Mouse (Mus musculus): Measurements from ENCODE around the gene Tmem37. TPM values are rescaled to one million over a fixed set of nuclear protein-coding genes. Genes with fewer than 3 reads are reported as not detected.

Gene Tmem37
- polyA plus RNA-seq, 1 experiment: 0.08 TPM

DNA sequence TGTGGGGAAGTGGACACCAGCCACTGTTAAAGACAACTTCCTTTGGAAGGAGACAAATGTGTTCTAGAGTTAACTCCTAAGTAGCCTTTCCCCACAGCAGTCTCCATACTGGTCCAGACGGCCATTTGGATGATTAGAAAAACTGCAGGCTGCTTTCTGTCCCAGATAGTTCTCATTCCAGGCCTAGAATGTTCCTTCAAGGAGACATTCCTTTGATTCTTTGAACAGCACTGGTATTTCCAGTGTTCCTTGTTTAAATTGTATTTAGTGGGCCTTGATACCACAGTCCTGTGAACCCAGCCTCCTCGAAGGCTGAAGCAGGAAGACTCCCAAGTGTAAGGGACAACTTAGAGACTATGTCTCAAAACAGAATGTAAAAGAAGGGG is 40.4 kb downstream of the Tmem37 start:
- Histone ChIP-seq H3K27me3 (ENCODE audit: control insufficient read depth) (no peaks in the 10 kb centered on the region), H3K9me3 (ENCODE audit: control insufficient read depth, low read length) (no peaks in the 10 kb centered on the region), H3K4me3 (replicated peaks) (no peak overlapping the region), H3K4me1 (ENCODE audit: control insufficient read depth) (no peaks in the 10 kb centered on the region), H3K36me3 (ENCODE audit: control insufficient read depth) (no peaks in the 10 kb centered on the region)
- TF ChIP-seq TAL1 (IDR thresholded peaks at IDR 0.05; ENCODE audit: low read length) (no peak), GATA1 (IDR thresholded peaks at IDR 0.05; ENCODE audit: low read length) (no peak)

DNA sequence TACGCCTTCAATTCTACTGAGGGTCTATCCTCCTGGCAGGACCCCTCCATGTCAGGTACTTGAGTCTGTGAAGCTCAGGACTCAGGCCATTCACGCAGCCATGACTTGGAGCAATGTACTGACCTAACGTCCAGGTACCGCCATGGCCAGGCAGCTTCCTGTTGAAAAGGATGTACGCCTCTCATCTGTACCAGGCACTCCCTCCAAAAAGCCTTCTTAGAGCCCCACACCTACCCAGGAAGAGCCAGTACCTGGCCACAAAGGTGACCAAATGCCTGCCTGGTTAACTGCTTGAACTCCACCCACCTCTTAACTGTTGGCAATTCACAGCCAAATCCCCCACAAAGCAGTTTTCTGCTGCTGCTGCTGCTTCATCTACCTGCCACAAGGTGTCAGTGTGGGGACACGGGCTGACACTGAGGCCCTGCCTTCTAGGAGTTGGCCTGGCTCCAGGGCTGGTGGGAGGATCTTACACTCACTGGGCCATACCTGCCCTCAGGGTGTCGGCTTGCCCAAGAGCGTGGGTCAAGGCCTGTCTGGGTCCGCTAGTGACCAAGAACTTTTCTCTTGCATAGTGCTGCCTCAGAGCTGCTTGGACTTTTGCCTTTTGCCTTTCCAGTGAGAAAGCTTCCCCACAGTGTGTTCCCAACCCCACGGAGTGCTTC is 40.9 kb downstream of the Tmem37 start:
- TF ChIP-seq GATA1 (IDR thresholded peaks at IDR 0.05; ENCODE audit: low read length) (no peak), TAL1 (IDR thresholded peaks at IDR 0.05; ENCODE audit: low read length) (no peak)
- Histone ChIP-seq H3K27me3 (ENCODE audit: control insufficient read depth) (no peaks in the 10 kb centered on the region), H3K4me1 (ENCODE audit: control insufficient read depth) (no peaks in the 10 kb centered on the region), H3K4me3 (replicated peaks) (no peak overlapping the region), H3K9me3 (ENCODE audit: control insufficient read depth, low read length) (no peaks in the 10 kb centered on the region), H3K36me3 (ENCODE audit: control insufficient read depth) (no peaks in the 10 kb centered on the region)

DNA sequence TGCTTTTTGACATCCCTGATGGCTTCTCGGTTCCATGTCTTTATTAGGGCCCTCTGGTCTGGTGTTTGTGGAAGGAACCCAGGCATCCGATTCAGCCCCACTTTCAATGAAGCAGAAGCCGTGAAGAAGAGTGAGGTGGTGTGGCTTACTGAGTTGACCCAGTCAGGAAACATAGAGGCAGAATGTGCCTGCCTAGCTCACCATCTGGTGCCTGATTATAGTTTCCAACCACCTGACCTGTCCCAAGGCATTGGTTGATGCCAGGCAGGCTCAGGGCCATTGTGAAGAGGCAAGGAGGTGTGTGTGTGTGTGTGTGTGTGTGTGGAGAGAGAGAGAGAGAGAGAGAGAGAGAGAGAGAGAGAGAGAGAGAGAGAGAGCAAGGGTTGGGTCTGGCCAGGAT is 43.4 kb downstream of the Tmem37 start:
- Histone ChIP-seq H3K4me1 (ENCODE audit: control insufficient read depth) (no peaks in the 10 kb centered on the region), H3K27me3 (ENCODE audit: control insufficient read depth) (no peaks in the 10 kb centered on the region), H3K36me3 (ENCODE audit: control insufficient read depth) (no peaks in the 10 kb centered on the region), H3K4me3 (replicated peaks) (no peak overlapping the region), H3K9me3 (ENCODE audit: control insufficient read depth, low read length) (no peaks in the 10 kb centered on the region)
- no peak for TF ChIP-seq TAL1 (IDR thresholded peaks at IDR 0.05; ENCODE audit: low read length)
- no peak for TF ChIP-seq GATA1 (IDR thresholded peaks at IDR 0.05; ENCODE audit: low read length)

DNA sequence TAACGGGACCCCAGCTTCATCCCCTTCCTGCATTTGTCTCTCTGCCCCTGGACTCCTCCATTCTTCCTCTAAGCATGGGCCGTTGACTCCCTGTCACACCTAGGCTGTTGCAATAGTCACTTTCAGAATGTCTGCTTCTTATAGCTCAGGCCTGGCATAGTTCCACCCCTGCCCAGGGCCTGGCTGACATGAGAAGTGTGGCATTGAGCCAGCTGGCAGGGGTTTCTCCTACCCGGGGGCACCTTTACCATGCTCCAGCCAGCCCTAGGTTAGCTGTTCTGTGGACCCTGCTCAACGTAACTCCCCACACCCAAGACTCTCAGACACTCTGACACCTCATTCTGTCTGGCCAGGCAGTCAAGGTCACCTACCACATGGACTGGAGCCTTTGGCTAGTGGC is 46.2 kb downstream of the Tmem37 start:
- H3K4me3 ChIP-seq (replicated peaks): no peak overlapping the region
- TF ChIP-seq GATA1 (IDR thresholded peaks at IDR 0.05; ENCODE audit: low read length) (no peak), TAL1 (IDR thresholded peaks at IDR 0.05; ENCODE audit: low read length) (no peak)
- no peaks in the 10 kb centered on the region for H3K4me1 ChIP-seq (ENCODE audit: control insufficient read depth)
- H3K36me3 ChIP-seq (ENCODE audit: control insufficient read depth): no peaks in the 10 kb centered on the region
- no peaks in the 10 kb centered on the region for H3K9me3 ChIP-seq (ENCODE audit: control insufficient read depth, low read length)
- H3K27me3 ChIP-seq (ENCODE audit: control insufficient read depth): no peaks in the 10 kb centered on the region

DNA sequence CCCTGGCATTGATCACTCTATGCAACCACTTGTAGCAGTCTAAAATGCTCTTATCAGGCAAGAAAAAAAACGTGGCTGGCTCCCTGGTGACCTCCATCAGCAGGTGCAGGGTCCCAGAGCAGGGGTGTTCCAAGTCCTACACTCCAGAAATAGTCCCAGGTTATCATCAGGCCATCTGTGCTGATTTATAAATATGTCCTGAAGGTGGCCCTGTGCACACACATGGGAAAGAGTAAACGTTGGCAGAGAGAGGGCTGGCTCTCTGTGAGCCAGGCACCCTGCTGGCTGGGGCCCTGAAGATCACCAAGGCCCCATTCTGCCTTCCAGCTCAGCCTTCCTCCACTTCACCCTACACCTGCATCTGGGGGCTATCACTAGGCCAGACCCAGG is 48.8 kb downstream of the Tmem37 start:
- Histone ChIP-seq H3K4me3 (replicated peaks) (no peak overlapping the region), H3K4me1 (ENCODE audit: control insufficient read depth) (no peaks in the 10 kb centered on the region), H3K9me3 (ENCODE audit: control insufficient read depth, low read length) (no peaks in the 10 kb centered on the region), H3K27me3 (ENCODE audit: control insufficient read depth) (no peaks in the 10 kb centered on the region), H3K36me3 (ENCODE audit: control insufficient read depth) (no peaks in the 10 kb centered on the region)
- TF ChIP-seq TAL1 (IDR thresholded peaks at IDR 0.05; ENCODE audit: low read length) (no peak), GATA1 (IDR thresholded peaks at IDR 0.05; ENCODE audit: low read length) (no peak)

DNA sequence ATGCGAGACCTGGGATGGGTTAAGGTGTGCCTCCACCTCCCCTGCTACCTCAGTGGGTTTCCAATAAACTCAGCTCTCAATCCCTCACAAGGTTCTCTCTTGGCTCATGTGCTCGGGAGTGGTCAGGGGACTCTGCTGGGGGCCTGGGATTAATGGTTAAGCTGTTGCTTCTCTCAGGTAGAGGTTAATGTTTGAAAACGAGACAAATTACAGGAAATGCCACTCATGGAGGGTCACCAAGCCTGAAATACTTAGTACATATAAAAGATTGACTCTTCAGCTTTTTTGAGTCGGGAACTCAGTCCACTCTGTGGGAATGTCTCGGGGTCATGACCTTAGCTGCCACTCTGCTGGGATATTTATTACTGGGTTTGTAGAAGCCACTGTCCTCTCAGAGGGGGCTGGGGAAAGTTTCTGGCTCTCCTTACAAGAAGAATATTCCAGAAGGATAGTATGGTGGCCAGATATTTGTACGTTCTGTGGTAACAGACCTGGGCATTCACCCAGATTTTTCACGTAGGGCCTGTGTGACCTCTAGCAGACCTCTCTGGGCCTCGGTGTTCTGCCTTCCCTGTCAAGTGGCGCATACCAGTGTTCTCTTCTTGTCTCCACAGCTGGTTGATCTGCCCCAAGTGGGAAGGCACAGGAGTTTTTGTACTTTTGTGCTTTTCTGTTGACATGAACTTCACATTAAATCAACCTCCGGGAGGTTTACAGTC is 49.4 kb downstream of the Tmem37 start:
- Histone ChIP-seq H3K4me1 (ENCODE audit: control insufficient read depth) (no peaks in the 10 kb centered on the region), H3K27me3 (ENCODE audit: control insufficient read depth) (no peaks in the 10 kb centered on the region), H3K4me3 (replicated peaks) (no peak overlapping the region), H3K9me3 (ENCODE audit: control insufficient read depth, low read length) (no peaks in the 10 kb centered on the region), H3K36me3 (ENCODE audit: control insufficient read depth) (no peaks in the 10 kb centered on the region)
- TF ChIP-seq GATA1 (IDR thresholded peaks at IDR 0.05; ENCODE audit: low read length): no peak
- no peak for TF ChIP-seq TAL1 (IDR thresholded peaks at IDR 0.05; ENCODE audit: low read length)

DNA sequence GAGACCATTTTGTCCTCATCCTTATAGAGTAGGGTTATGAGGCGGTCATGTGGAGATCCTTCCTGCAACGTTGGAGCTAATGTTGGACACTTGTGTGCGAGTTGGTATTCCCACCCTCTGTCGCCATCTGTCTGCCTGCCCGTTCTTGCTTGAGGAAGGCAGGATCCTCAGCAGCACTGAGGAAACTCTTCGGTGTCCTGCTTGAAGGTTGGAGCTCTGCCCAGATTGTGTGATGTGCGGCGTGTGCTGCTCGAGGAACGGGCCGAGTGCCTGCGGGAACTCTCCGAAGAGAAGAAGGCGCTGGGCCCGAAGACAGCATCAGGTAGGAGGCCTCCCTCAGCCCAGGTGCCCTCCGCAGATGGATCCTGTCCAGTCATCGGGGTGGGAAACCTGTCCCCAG is 51.9 kb downstream of the Tmem37 start:
- H3K9me3 ChIP-seq (ENCODE audit: control insufficient read depth, low read length): no peaks in the 10 kb centered on the region
- H3K4me3 ChIP-seq (replicated peaks): no peak overlapping the region
- no peaks in the 10 kb centered on the region for H3K4me1 ChIP-seq (ENCODE audit: control insufficient read depth)
- TF ChIP-seq GATA1 (IDR thresholded peaks at IDR 0.05; ENCODE audit: low read length) (no peak), TAL1 (IDR thresholded peaks at IDR 0.05; ENCODE audit: low read length) (no peak)
- H3K36me3 ChIP-seq (ENCODE audit: control insufficient read depth): no peaks in the 10 kb centered on the region
- H3K27me3 ChIP-seq (ENCODE audit: control insufficient read depth): no peaks in the 10 kb centered on the region

DNA sequence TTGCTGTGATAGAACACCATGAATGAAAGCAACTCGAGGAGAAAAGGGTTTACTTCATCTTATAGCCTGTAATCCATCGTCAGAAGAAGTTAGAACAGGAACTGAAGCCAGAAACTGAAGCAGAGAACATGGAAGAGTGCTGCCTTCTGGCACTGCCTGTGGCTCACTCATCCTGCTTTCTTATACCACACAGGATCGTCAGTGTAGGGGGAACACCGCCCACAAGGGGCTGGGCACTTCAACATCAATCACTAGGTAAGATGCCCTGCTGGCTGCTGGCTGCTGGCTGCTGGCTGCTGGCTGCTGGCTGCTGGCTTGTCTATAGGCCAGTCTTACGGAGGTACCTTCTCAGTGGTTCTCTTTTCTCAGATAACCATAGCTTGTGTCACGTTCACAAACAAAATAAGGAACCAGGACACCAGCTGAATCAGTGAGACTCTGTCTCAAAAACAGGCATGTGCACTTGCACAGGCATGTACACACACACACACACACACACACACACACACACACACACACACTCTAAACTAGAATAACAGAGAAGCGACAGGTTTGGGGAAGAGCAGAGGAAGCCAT is 53.5 kb downstream of the Tmem37 start:
- Histone ChIP-seq H3K4me1 (ENCODE audit: control insufficient read depth) (no peaks in the 10 kb centered on the region), H3K36me3 (ENCODE audit: control insufficient read depth) (no peaks in the 10 kb centered on the region), H3K27me3 (ENCODE audit: control insufficient read depth) (no peaks in the 10 kb centered on the region), H3K9me3 (ENCODE audit: control insufficient read depth, low read length) (no peaks in the 10 kb centered on the region), H3K4me3 (replicated peaks) (no peak overlapping the region)
- TF ChIP-seq TAL1 (IDR thresholded peaks at IDR 0.05; ENCODE audit: low read length): no peak
- no peak for TF ChIP-seq GATA1 (IDR thresholded peaks at IDR 0.05; ENCODE audit: low read length)

DNA sequence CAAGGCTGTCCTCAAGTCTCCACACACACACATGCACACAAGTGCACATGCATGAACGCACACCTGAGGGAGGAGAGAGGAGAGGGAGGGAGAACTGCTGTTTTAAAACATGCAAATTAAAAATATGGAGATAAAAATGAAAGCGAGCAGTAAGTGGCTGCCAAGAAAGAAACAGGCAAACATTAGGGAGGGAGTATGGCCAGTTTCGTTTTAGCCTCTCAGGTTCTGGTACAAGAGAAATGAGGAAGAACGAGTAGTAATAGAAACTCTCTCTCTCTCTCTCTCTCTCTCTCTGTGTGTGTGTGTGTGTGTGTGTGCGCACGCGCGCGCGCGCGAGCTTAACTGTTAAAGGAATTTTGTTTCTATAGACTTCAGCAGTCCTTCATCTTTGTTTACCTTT is 54.4 kb downstream of the Tmem37 start:
- Histone ChIP-seq H3K4me1 (ENCODE audit: control insufficient read depth) (no peaks in the 10 kb centered on the region), H3K27me3 (ENCODE audit: control insufficient read depth) (no peaks in the 10 kb centered on the region), H3K4me3 (replicated peaks) (no peak overlapping the region), H3K9me3 (ENCODE audit: control insufficient read depth, low read length) (no peaks in the 10 kb centered on the region), H3K36me3 (ENCODE audit: control insufficient read depth) (no peaks in the 10 kb centered on the region)
- TF ChIP-seq TAL1 (IDR thresholded peaks at IDR 0.05; ENCODE audit: low read length): no peak
- TF ChIP-seq GATA1 (IDR thresholded peaks at IDR 0.05; ENCODE audit: low read length): no peak
